Mouse (Mus musculus) megakaryocyte-erythroid progenitor cell, adult 5-6 weeks (primary cell): ENCODE measurements around the gene Sult5a1. TPM values are rescaled to one million over a fixed set of nuclear protein-coding genes. Genes with fewer than 3 reads are reported as not detected.

Source experiments
- ATAC-seq: replicated peaks from 2 replicates; pipeline ENCODE4 v1.8.0; 2016; ENCODE audit warnings: mild to moderate bottlenecking, inconsistent platforms; ENCODE audit not compliant: severe bottlenecking, poor library complexity, low FRiP score, low TSS enrichment
- total RNA-seq, 2 experiments: library from RNA; stranded (forward) in 1 of 2; stranded (reverse) in 1 of 2; fragments of 200-1000, 215-1000 nt in 1 of 2; fragments of >200 nt in 1 of 2; fragmentation: Nextera tagmentation in 1 of 2; gene quantifications; 2 replicates each; pipeline ENCODE4 v1.2.3; 2014 to 2017

Sult5a1 gene
- total RNA-seq (2014; fragmentation: Nextera tagmentation) (not detected in 2 replicates), total RNA-seq (2017) (not detected in 2 replicates)

DNA sequence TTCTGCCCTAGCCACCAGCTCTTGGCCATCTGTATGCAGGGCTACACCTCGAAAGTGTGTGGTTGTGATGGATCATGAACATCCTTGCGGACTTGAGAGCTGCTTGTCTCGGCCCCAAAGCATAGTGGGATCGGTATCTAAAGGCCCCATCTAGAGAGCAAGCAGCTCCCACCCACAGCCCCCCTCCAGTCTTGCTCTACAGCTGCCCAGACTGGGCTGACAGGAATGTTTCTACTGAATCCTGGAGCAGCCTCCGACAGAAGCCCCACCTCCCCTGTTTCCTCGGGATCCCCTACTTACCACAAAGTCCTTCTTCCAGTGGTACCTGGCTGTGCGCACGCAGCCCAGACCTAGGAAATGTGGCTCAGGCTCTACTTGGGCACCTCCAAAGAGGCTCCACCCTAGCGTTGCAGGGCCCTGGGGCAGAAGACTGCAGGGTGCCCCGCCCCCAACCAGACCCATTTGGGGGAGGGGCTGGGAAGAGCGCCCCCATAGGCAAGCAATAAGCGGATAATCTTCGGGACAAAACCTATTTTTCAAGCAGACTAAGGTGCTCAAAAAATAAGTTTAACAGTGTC is at the start of gene Sult5a1:
Gene Sult5a1, minus strand, starts transcription at position 428 of the 578 bp plus-strand sequence.
- no peak for ATAC-seq

- ATAC-seq, result no peak
Observed at GRCm38 (mm10) chr8:123203571-123203970, 45.5 kb upstream of the Sult5a1 start.

GRCm38 (mm10) chr8:123202288-123202687 is 44.2 kb upstream of the Sult5a1 start:
- ATAC-seq, result peak; percentile 51; the same call in 1 of the 2 replicates

- ATAC-seq, result no peak
Observed at GRCm38 (mm10) chr8:123199864-123200263, 41.7 kb upstream of the Sult5a1 start.

DNA sequence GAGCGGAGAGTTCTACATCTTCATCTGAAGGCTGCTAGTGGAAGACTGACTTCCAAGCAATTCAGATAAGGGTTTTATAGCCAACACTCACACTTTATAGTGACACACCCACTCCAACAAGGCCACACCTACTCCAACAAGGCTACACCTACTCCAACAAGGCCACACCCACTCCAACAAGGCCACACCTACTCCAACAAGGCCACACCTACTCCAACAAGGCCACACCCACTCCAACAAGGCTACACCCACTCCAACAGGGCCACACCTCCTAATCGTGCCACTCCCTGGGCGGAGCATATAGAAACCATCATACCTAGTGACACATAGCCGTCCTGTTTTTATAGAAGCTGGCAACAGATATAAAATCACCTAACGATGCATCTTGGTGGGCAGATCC is 38.9 kb upstream of the Sult5a1 start:
- peak; percentile 59; the same call in 1 of the 2 replicates for ATAC-seq

GRCm38 (mm10) chr8:123193771-123194170 is 35.7 kb upstream of the Sult5a1 start:
- ATAC-seq, result no peak

DNA sequence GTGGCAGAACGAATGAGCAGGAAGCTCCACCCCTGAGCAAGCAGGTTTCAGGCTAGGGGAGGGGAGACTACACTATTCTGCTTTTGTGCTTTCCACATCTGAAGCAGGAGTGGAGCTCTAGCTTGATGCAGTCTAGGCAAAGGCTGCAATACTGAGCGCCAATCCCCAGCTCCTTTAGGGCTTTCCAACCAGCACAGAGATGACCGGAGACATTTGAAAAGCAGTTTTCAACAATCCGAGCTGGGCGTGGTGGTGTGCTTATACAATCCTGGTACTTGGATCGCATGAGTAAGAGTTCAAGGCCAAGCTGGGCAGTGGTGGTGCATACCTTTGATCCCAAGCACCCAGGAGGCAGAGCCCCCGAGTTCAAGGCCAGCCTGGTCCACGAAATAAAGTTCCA is 33.8 kb upstream of the Sult5a1 start:
- no peak for ATAC-seq

- peak; percentile 68; the same call in 1 of the 2 replicates for ATAC-seq
Observed at GRCm38 (mm10) chr8:123190678-123191077, 32.6 kb upstream of the Sult5a1 start.

GRCm38 (mm10) chr8:123188841-123189240 is 30.7 kb upstream of the Sult5a1 start:
- ATAC-seq, result no peak

GRCm38 (mm10) chr8:123188006-123188405 is 29.9 kb upstream of the Sult5a1 start:
- ATAC-seq, result no peak

DNA sequence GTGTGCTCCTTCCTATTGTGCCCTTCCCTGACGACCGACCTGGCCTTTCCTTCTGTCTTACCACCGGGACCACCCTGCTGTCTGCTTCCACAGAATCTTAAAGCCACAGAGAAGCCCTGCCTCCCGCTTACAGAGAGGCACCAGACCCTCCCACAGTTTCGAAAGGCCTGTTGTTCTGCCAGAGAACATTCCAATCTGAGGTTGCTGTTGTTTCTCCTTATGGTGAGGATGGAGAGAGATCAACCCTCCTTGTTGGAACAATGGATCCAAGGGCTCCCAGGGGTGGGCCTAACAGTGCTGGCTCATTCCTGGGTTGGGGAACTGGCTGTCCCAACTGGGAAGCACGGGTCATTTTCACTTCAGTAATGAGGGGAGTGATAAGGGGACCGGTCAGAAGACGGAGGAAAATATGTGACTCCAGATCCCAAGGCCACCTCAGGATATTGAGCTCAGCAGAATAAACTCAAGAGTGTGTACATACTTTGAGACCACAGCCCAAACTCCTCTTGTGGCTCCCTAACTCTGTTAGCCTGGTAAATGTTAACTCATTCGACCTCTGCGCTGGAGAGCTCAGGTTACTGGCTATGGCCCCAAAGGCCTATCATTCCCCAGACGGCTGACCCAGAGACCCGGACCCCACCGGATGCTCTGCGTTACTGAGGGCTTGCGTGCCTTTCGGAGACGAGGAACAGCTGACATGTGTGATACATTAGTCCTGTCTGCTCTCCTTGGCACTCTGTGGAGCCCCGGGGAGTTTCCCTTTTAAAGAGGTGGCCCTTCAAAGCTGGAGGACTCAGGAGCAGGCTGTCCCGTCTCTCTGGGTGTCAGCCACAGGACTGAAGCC is 27.7 kb upstream of the Sult5a1 start, which contains the start of gene Dpep1:
Gene Dpep1, plus strand, starts transcription at position 677 of the 844 bp plus-strand sequence.
- no peak for ATAC-seq

DNA sequence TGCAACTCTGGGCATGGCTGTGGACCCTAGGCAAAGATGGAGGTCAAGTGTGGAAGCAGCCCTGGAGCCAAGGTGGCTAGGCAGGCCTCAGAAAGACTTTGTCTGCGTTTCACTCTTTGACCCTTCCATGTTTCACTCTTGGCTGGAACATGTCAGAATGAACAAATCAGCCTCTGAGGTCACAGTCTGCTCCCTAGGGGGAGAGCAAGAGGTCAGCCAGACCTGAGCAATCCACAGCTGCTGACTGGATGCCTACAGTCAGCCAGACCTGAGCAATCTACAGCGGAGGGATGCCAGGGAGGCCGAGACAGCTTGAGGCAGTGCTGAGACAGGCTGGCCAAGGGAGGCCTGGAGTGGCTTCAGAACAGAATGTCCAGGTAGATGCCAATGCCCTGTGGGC is 23.3 kb upstream of the Sult5a1 start:
- ATAC-seq, result no peak

DNA sequence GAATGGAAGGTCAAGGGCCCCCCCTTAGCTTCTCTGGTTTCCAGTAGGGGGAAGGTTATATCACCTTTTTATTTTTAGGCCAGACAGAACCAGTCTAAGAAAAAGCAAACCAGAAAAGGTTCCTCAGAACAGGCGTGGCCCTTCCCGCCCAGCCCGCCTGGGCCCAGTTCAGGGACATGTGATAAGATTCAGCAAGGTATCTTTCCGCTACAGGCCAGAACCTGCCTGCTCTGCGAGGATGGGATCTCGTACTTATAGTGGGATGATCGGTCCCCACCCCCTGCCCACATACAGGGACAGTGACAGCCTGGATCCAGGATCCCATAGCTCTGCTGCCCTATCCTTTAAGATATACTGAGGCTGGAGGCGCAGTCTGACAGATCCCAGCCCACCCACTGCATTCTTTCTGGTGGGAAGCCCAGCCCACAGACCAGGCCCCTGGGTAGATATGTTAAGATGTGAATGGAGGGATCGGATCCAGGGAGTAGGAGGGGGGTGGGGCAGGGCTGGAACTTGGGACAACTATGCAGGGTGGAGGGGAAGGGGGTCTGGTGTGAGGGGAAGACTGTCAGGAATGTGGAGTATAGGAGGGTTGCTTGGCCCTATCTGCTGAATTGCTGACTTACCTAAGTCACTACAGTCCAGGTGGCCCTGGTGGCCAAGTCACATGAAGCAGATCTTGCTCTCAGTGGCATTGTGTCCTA is 1.9 kb downstream of the Sult5a1 start:
- peak; percentile 66 for ATAC-seq

GRCm38 (mm10) chr8:123155177-123155576 is 2.9 kb downstream of the Sult5a1 start:
- ATAC-seq, result no peak

- ATAC-seq, result no peak
Observed at GRCm38 (mm10) chr8:123150737-123151171, 7.4 kb downstream of the Sult5a1 start.

- no peak for ATAC-seq
Observed at GRCm38 (mm10) chr8:123146390-123146789, 11.7 kb downstream of the Sult5a1 start.

DNA sequence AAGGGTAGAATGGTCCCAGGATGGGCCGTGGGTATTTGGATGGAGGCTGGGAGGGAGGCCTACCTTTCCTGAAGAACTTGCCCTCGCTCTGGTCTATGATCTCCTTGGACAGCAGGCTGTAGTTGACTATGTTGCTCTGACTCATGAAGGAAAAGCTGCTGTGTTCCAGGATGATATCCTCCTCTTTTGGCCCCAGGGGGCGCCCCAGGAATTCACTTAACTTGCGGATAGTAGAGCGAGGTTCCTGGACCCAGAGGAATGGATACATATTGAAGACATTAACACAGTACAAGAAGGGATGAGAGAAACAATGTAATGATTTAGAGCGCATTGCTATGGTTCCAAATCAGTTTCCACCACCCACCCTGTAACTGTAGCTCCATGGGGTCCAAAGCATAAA is 12.8 kb downstream of the Sult5a1 start:
- 0 out of 2 replicates have a peak, but pooled peaks have one; percentile 36 for ATAC-seq

GRCm38 (mm10) chr8:123141741-123142462 is 16.2 kb downstream of the Sult5a1 start:
- no peak for ATAC-seq

- no peak for ATAC-seq
Observed at GRCm38 (mm10) chr8:123138741-123139140, 19.4 kb downstream of the Sult5a1 start.
